Mouse (Mus musculus): ENCODE results near the gene Lats1. TPM values are rescaled to one million over a fixed set of nuclear protein-coding genes. Genes with fewer than 3 reads are reported as not detected.
A peak's percentile ranks its signal among the peaks of the same experiment; 100 is the strongest.

Lats1 gene
- 10 to 100 TPM; 20.2 to 22.3 TPM for total RNA-seq (2021)

DNA sequence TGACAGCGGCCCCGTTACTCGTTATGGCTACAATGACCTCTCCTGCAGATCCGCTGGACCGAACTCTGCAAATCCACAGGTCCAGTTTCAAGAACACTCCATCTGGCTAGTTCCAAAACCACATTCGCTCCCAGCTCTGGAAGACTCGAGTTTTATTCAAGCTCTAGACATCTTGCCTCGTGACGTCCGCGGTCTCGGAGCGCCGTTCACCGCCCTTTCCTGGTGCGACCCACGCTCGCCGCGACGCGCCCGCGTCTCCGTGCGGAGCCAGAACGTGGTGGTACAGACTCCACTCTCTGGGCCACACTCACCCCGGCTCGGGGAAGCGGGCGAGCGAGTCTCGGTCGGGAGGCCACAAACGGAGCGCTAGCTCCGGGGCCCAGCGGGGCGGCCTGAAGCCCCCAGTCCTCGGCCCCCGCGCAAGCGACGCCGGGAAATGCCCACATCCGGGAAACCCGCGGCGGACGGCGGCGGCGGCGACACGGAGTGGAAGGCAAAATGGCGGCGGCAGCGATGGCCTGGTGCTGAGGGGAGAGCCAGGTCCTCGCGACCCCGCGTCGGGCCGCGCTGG, at the start of gene Lats1, which contains the start of gene Pcmt1:
Gene Lats1, plus strand, starts transcription at position 484 of the 571 bp plus-strand sequence.
Gene Pcmt1, minus strand, starts transcription at position 406 of the 571 bp plus-strand sequence.
- peak; percentile 91 to 93 for DNase-seq
- intact Hi-C loops (cut with DNase I), result loop anchor here (5.0 to 10.0 kb wide), 2 partner anchors 96 to 274 kb away; partner anchors contain the start of gene Tab2

DNA sequence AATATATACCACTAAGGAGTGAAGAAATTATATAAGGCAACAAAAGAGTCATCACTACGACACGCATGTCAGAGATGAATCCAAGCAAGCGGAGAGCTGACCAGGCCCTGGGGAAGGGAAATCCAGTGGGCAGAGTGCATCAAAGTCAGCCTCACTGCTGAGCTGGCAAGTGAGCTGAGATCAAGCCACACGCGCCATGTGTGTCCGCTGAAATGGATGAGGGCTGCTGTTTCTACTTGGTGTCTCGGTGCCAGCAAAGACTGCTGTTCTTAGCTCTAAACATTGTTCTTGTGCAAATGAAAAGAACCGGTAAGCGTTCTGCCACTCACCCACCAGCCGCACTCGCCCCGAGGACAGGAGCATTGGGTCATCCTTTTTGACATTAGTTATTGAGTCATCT, 40.6 kb upstream of the Lats1 start:
- intact Hi-C loops (cut with DNase I), result no loop called here
- DNase-seq, result no peak

DNA sequence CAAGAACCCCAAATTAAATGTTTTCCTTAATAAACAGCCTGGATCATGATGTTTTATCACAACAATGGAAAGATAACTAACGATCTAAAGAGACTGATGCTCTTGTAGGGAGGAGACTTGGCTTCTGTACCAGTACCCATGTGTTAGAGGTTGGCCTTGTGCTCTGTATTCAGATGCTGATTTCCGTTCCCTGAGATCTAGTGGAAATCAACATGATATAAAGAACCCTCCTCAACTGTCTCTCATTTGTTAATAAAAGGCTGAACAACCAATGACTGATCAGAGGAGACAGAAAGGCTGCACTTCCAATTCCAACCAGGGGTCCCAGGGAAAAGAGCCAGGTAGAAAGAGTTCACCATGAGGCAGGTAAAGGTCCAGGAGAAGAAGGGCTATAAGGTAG, 35.1 kb upstream of the Lats1 start:
- no peak for DNase-seq
- intact Hi-C loops (cut with DNase I), result no loop called here

DNA sequence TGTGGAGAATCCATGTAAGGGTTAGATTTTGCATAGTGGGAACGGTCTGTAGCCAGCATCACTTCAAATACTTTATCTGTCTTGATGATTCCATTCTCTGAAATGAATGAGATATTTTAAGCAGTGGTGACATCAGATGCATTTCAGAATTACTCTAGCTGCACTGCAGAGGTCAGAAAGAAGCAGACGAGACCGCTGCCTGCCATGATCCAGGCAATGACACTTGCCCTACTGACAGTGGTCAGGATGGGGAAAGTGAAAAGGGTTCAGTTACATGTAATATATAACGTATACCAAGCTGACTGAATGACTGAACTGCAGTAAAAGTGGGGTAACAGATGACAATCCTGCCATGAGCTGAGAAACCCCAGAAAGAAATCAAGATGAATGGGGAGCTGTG, 32.0 kb upstream of the Lats1 start:
- intact Hi-C loops (cut with DNase I), result no loop called here
- no peak for DNase-seq

DNA sequence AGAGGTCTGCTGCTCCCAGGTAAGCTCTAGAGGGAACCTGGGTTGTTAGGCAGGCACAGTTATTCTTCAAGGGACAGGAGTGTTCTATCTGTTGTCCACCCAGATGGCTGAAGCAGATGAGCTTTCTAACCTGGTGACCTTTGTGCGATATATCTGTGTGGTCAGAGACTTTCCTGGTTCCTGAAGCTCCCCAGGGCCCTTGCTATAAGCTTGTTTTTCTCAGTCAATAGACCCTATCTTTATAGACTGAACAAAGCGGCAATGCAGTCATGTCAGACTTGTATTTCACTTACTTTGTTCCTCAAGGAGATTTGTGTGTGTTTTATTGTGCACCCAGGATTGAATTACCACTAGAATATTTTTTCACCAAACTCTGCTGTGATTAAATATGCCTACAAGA, 30.0 kb upstream of the Lats1 start:
- intact Hi-C loops (cut with DNase I), result no loop called here
- DNase-seq, result no peak

DNA sequence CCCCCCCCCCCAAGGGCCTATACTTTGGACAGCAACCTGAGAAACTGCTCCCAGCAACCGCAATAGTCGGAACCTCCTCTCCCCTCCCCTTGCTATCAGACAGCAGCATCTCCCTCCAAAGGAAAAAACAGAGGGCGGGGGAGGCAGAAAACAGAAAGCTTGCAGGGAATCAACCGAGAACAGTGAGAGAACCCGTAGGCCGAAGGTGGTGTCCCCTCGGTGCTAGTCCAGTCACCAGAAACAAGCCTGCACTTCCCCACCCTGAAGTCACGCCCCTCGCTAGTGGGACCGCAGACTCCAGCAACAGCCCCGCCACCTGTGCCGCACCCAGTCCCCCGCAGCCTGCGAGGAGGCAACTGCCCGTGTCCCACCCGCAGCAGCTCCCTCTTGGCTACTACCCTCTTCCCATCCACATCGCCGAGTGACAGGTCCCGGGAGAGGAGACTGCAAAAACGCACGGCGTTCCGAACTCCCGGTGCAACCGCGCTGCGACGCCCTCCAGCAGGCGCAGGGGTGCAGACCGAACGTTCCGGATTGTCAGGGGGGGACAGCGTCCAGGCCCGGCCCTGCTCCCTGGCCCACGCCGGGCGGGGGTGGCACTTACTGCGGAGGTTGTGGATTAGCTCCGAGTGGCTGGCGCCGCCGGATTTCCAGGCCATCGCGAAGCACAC, 18.4 kb upstream of the Lats1 start:
- intact Hi-C loops (cut with DNase I), result no loop called here
- no peak for DNase-seq

DNA sequence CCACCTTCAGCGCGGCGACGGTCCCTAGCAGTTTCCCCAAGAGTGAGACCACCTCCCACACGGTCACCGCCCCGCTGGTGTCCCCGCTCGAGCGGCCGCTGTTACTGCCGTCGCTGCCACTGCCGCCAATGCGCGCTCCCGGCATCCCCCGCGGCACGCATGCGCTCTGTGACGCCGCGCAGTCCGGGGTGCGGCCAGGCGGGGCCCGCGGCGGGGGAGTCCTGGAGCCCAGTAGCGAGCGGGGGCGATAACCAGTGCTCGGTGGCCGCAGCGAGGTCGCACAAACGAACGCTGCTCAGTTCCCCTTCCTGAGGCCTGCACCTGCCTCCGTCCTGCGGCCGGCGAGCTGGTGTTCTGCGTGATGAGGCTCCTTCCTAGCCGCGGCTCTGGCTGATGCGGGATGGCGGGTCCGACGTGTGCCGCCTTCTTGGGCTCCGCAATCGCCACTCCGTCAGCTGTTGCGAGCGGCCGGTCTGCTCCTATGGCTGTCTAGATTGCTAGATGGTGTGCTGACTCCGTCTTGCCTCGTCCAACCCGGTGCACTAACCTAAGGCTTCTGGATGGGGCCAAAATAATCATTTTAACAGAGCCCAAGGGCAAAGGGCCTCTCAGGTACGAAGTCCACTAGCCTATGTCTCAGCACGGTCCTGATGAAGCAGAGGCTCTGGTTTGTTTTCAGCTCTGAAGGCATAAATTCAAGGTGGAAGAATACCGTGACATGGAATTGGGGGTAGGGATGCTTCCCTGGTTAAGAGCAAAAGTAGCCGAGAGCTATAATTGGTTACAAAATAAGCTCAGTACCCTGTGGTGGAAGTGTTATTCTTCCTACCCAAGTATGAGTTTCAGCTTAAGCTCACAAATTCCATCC, 17.6 kb upstream of the Lats1 start:
- DNase-seq, result peak; percentile 95 to 96
- intact Hi-C loops (cut with DNase I), result no loop called here

DNA sequence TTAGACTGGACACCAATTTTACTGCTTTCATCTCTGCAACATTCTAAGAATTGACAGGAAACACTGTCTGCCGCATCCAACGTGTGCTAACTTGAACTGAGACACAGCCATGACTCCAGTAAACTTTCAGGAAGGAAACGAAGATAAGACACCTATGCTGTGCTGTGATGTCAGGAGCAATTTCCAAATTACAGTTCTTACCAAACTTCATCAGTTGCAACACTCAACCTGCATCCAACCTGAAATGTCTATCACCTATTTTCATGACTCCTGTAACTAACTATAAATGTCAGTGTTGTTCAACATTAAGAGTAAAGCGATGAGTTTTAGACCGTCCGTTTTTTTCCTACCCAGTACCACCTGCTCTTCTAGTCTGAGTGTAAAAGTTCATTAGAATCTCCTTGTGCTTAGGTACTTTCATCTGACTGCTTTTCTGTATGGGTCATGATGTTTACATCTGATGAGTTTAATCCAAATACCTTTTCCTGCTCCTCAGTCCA, 16.9 kb upstream of the Lats1 start:
- intact Hi-C loops (cut with DNase I), result no loop called here
- no peak for DNase-seq

DNA sequence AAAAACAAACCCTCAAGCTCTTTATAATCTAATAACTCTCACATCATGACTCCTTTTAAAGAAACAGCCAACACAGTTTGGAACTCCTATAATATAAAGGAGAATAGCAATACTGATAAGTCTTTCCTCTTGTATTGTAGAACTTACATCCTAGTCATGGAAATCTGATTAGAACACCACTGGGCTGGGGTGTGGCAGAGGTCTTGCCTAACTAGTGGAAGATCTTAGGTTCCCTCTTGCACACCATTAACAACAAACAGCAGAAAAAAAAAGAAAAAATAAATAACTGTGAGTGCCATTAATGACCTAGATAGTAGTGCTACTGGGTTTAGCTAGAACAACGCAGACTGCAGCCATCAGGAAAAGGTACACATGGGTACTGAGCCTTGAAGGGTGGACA, 16.1 kb upstream of the Lats1 start:
- no peak for DNase-seq
- intact Hi-C loops (cut with DNase I), result no loop called here

DNA sequence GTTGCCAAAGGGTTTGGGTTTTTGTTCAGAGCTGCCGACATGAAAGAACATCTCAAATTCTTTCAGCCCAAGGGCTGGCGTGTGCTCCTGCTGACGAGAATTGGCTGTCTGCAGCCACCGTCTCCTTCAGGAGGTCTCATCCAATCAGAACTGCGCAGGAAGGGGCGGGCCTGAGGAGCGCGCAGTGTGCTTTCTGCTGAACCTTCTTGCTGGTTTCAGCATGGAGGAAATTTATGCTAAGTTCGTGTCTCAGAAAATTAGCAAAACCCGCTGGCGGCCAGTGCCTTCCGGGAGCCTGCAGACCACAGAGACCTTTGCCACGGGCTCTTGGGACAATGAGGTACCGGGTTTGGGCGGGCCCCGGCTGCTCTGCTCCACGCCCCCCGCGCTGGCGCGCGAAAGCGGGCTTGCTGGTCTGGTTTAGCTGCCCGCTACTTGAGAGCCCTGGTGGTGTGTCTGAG, 13.6 kb upstream of the Lats1 start, which contains the start of gene Nup43:
Gene Nup43, plus strand, starts transcription at position 162 of the 461 bp plus-strand sequence.
- peak; percentile 93 to 95 for DNase-seq
- intact Hi-C loops (cut with DNase I), result no loop called here

DNA sequence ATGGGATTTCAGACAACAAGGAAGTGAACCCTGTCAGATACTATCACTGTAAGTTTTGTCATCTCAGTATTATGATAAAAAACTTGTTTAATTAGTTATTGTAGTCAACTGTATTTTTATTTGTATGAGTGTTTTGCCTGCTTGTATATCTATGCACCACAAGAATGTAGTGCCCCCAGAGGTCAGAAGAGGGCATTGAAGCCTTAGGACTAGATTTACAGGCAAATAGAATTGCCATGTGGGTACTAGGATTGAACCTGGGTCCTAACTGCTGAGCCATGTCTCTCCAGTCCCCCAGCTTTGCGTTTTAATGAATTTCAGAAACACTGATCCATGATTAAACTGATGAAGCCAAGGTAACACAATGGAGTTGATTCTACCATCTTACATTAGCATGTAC, 7.3 kb upstream of the Lats1 start:
- DNase-seq, result peak in 1 of 2 experiments; percentile 41
- intact Hi-C loops (cut with DNase I), result no loop called here

DNA sequence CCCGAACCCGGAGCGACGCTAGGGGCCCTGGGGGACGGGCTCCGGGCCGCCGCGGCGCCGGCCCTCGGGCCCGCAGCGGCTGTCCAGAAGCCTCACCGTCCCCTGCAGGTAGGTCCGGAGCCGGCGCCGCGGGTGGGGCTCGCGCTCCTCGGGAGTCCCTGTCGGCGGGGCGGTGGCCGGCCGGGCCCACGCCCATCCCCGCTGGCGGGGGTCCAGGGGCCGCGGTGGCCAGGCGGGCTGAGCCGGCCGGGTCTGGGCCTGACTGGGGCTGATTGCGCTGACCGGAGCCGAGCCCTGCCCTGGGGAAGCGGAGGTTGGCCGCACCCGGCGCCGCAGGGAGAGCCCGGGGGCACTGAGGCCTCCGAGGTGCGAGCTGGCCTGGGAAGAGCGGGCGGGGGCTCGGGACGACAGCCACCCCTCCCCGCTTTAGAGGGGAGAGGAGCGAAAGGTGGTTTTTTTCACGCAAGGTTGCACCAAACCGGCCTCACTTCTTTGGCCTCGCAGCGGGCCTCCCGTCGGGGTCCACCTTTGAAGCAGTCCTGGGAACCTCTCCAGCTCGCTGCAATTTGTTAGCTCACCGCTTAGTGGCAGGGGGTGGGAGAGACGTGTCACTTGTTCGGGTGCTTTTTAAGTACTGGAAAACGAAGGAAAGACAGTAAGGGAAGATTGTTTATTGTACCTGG, 470 bp downstream of the Lats1 start:
- peak; percentile 87 to 88 for DNase-seq
- intact Hi-C loops (cut with DNase I), result loop anchor here (5.0 to 10.0 kb wide), 2 partner anchors 96 to 273 kb away; partner anchors contain the start of gene Tab2

DNA sequence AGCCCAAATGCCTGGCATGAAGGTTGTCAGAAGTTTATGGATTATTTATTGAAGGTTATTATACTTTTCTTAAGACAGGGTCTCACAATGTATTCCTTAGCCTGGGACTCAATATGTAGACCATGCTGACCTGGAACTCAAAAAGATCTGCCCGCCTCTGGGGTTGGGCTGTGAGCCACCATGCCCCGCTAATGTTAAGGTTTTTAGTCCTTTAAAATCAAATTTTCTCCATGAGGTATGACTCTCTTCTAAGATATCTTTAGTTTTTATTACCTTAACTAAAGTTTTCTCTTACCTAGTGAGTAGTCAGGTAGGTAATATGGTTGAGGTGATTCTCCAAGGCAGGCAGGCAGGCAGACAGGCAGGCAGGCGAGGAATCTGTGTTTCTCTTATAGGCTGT, 1.2 kb downstream of the Lats1 start:
- intact Hi-C loops (cut with DNase I), result loop anchor here (5.0 to 10.0 kb wide), 2 partner anchors 95 to 273 kb away; partner anchors contain the start of gene Tab2
- peak in 1 of 2 experiments; percentile 7 for DNase-seq

DNA sequence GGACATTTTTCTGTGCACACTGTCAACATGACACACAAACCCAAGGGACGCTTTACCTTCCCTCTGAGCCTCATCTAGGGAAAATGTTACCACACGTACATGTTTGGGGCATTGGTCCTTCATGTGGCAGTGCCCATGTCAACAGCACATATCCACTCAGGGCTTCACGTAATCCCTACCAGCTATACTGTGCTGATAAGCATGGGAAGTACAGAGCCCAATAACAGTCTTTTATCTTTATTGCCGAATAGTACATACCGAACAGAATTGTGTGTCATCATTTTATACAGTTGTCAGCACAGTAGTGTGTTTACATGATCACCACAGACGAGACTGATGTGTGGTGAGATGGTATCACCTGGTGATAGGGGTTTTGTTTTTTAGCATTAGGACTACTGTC, 5.9 kb downstream of the Lats1 start:
- intact Hi-C loops (cut with DNase I), result loop anchor here (10.0 kb wide), 1 partner anchor 268 kb away; the partner anchor contains the start of gene Tab2
- no peak for DNase-seq

DNA sequence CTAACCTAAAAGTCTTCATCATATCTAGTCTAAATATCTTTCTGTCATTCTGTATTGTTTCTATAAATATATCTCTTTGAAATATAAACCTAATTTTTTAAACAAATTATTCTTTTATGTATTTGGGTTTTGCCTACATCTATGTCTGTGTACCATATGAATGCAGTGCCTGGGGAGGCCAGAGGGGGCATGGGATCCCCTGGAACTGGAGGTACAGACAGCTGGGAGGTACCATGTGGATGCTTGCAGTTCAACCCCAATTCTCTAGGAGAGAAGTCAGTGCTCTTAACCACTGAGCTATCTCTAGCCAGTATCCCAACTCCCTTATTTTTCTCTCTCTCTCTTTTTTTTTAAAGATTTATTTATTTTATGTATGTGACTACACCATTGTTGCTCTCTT, 14.3 kb downstream of the Lats1 start:
- intact Hi-C loops (cut with DNase I), result no loop called here
- no peak for DNase-seq

DNA sequence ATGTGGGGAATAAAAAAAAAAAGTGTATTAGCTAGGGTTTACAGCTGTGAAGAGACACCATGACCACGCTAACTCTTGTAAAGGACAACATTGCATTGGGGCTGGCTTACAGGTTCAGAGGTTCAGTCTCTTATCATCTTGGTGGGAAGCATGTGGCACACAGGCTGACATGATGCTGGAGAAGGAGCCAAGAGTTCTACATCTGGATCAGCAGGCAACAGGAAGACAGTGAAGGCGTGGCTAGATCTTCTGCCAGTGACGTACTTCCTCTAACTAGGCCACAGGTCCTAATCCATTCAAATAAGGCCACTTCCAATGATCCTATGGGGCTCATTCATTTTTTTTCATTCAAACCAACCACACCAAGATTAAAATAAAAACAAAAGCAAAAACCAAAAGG, 19.1 kb downstream of the Lats1 start:
- intact Hi-C loops (cut with DNase I), result no loop called here

DNA sequence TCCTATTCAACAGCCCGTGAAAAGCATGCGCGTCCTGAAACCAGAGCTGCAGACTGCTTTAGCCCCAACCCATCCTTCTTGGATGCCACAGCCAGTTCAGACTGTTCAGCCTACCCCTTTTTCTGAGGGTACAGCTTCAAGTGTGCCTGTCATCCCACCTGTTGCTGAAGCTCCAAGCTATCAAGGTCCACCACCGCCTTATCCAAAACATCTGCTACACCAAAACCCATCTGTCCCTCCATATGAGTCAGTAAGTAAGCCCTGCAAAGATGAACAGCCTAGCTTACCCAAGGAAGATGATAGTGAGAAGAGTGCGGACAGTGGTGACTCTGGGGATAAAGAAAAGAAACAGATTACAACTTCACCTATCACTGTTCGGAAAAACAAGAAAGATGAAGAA, 21.6 kb downstream of the Lats1 start:
- intact Hi-C loops (cut with DNase I), result no loop called here
- DNase-seq, result no peak

More for the DNA sequence above, 19.1 kb downstream of the Lats1 start:
- no peak for DNase-seq

DNA sequence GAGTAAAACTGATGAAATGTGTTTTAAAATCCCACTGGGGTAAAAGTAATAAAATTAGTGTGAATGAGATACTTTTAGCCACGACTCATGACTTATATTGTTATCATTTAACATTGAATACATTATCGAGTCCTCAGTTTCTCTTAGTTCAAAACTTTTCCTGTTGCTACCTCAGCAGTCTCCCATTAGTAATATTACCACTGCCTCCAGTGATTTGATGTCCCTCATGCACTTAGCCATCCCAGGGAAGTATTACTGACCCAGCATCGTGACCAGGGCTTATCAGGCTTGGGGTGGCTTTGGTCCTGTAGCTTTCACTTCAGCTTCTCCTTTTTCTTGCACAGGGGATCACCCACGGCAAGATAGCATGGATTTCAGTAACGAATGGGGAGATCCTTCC, 29.1 kb downstream of the Lats1 start:
- no peak for DNase-seq
- intact Hi-C loops (cut with DNase I), result no loop called here

DNA sequence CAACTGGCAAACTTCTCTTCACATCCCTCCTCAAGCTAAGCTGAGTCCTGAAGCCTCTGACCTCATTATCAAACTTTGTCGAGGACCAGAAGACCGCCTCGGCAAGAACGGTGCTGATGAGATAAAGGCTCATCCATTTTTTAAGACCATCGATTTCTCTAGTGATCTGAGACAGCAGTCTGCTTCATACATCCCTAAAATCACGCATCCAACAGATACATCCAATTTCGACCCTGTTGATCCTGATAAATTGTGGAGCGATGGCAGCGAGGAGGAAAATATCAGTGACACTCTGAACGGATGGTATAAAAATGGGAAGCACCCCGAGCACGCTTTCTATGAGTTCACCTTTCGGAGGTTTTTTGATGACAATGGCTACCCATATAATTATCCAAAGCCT, 31.5 kb downstream of the Lats1 start:
- no peak for DNase-seq
- intact Hi-C loops (cut with DNase I), result no loop called here

DNA sequence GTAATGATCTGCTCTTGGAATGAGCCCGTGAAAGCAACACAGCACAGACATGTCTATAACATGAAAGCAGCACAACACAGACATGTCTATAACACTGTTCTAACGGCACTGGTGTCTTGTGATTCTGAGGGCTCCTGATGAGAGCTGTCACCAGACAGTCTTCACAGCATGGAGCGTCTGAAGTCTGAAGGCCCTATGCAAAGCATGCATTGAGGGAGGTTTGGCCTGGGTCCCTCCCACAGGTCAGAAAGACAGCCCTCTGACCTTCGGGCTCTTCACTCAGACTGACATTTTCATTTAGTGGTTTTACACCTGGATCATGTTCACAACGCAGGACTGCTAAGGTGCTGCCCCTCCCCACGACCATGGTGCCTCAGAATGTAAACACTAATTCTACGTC, 34.0 kb downstream of the Lats1 start:
- intact Hi-C loops (cut with DNase I), result no loop called here
- DNase-seq, result no peak
